Mouse (Mus musculus): ENCODE data around the gene Zfp292. TPM values are rescaled to one million over a fixed set of nuclear protein-coding genes. Genes with fewer than 3 reads are reported as not detected.

The Zfp292 gene
- polyA plus RNA-seq, 1 experiment from 2014 or later = 19.1 TPM

Other genes with a start within 250 kb of the Zfp292 start
- 47.3 and 51.9 TPM in 2 replicates for gene Slc35a1, start 195.5 kb downstream of the Zfp292 start, polyA plus RNA-seq (2015; fragmentation: Nextera tagmentation; extraction: Ambion mirVana)
- gene Cfap206, start 152.8 kb downstream of the Zfp292 start, polyA plus RNA-seq (2015; fragmentation: Nextera tagmentation; extraction: Ambion mirVana) = 2.9 and 4.0 TPM in 2 replicates
- not detected in 2 replicates for gene Gm136, start 126.7 kb downstream of the Zfp292 start, polyA plus RNA-seq (2015; fragmentation: Nextera tagmentation; extraction: Ambion mirVana)
- 45.8 and 49.8 TPM in 2 replicates for gene Smim8, start 104.5 kb downstream of the Zfp292 start, polyA plus RNA-seq (2015; fragmentation: Nextera tagmentation; extraction: Ambion mirVana)
- 0.48 TPM in 1 of 2 replicates, not detected in the other for gene Cga, start 10.8 kb upstream of the Zfp292 start, polyA plus RNA-seq (2015; fragmentation: Nextera tagmentation; extraction: Ambion mirVana)

All from hindbrain, embryonic 16.5 days (tissue).